Mouse (Mus musculus): Measurements from ENCODE around the gene Dnajc6. TPM values are rescaled to one million over a fixed set of nuclear protein-coding genes. Genes with fewer than 3 reads are reported as not detected.

The Dnajc6 gene
- total and polyA plus RNA-seq, 3 experiments = 15.0 to 20.2 TPM; not detected in 1

DNA sequence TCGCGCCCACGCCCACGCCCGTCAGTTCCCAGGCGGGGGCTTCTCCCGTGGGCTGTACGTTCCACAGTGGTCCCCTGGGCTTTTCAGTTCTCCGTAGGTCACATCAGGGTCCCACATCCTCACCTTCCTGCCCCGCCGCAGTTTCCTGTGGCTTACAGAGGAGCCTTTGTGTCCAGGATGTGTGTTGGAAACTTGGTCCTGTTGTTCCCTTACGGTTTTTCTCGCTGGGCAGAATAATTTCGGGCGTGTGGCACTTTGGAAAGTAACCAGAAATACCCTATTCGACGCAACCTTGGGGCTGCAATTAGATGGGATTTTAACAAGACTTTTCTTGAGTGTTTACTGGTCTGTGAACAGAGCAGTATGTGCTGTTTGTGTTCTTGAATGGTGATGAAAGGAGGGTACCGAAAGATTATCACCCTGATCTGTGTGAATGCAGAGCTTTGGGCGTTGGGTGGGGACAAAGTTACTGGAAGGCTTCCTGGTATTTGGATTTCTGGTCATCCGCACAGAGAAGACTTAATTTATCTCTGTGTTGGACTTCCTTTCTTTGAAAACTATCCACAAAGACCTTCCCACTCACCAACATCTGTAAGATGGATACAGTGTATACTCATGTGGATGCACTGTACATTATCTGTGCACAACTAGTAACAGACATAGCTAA is 151.7 kb downstream of the Dnajc6 start:
- Histone ChIP-seq H3K27me3 (ENCODE audit: control insufficient read depth in 1 of 2, insufficient read depth in 2 of 2, low read length in 2 of 2) (no peaks in the 10 kb centered on the region), H3K9ac (ENCODE audit: control insufficient read depth, low read depth, low read length, poor library complexity, severe bottlenecking) (peak overlapping the region; percentile 91), H3K27ac (ENCODE audit: control insufficient read depth, low read depth, low read length) (peak overlapping the region; percentile 97), H3K36me3 (ENCODE audit: control insufficient read depth in 1 of 2, insufficient read depth in 2 of 2, low read length in 2 of 2) (peaks cover 0 to 38% of the 10 kb centered on the region in 2 experiments), H3K4me1 (ENCODE audit: control insufficient read depth in 1 of 2, insufficient read depth in 2 of 2, low read length in 2 of 2) (peaks cover 17 to 30% of the 10 kb centered on the region in 2 experiments), H3K9me3 (replicated peaks; ENCODE audit: insufficient read depth, low read length) (no peaks in the 10 kb centered on the region), H3K4me3 (ENCODE audit: control insufficient read depth in 1 of 2, insufficient read depth in 1 of 2, low read depth in 2 of 2, low read length in 2 of 2) (peak overlapping the region; percentile 71 to 90), H3K79me2 (ENCODE audit: control insufficient read depth, insufficient read depth, low read length, poor library complexity) (peaks cover 40% of the 10 kb centered on the region)
- DNase-seq (ENCODE audit: low read depth, low spot score) = peak; percentile 64
- no peak for TF ChIP-seq CHD2 (IDR thresholded peaks at IDR 0.05; ENCODE audit: low read length)
- TF ChIP-seq POLR2A (IDR thresholded peaks at IDR 0.05; ENCODE audit: control insufficient read depth in 1 of 2, insufficient read depth in 1 of 2, low read depth in 1 of 2, low read length in 2 of 2, poor library complexity in 1 of 2) = peak; percentile 14 to 48; a peak in 1 of 4 replicates
- TF ChIP-seq USF2 (IDR thresholded peaks at IDR 0.05; ENCODE audit: borderline replicate concordance in 1 of 2, insufficient read depth in 1 of 2, low read depth in 1 of 2, low read length in 2 of 2) = no peak
- peak; percentile 69 for TF ChIP-seq SIN3A (IDR thresholded peaks at IDR 0.05; ENCODE audit: low read length)
- peak; percentile 39; the same call in 1 of the 2 replicates for TF ChIP-seq MAX (IDR thresholded peaks at IDR 0.05; ENCODE audit: low read length)
- no peak for TF ChIP-seq USF1 (IDR thresholded peaks at IDR 0.05; ENCODE audit: low read depth, low read length)
- TF ChIP-seq NELFE (IDR thresholded peaks at IDR 0.05; ENCODE audit: low read depth, low read length) = peak; percentile 39; the same call in 1 of the 2 replicates
- no peak; the same call in none of the 2 replicates for TF ChIP-seq ZMIZ1 (IDR thresholded peaks at IDR 0.05; ENCODE audit: low read depth, low read length)
- TF ChIP-seq MYC (IDR thresholded peaks at IDR 0.05; ENCODE audit: low read depth, low read length) = 0 out of 2 replicates have a peak, but pooled peaks have one; percentile 5
- TF ChIP-seq EP300 (IDR thresholded peaks at IDR 0.05; ENCODE audit: low read depth in 1 of 2, low read length in 2 of 2) = peak in 1 of 2 experiments; percentile 35; a peak in 1 of 4 replicates
- TF ChIP-seq BHLHE40 (IDR thresholded peaks at IDR 0.05; ENCODE audit: borderline replicate concordance, low read depth, low read length) = 0 out of 2 replicates have a peak, but pooled peaks have one; percentile 11
- peak; percentile 45; the same call in 1 of the 2 replicates for TF ChIP-seq MXI1 (IDR thresholded peaks at IDR 0.05; ENCODE audit: low read depth, low read length)
- no peak for TF ChIP-seq TAL1 (IDR thresholded peaks at IDR 0.05; ENCODE audit: low read length)
- no peak for TF ChIP-seq TBP (IDR thresholded peaks at IDR 0.05; ENCODE audit: low read depth, low read length)
- TF ChIP-seq POLR2AphosphoS5 (IDR thresholded peaks at IDR 0.05; ENCODE audit: borderline replicate concordance, low read depth, low read length) = no peak
- TF ChIP-seq GATA1 (IDR thresholded peaks at IDR 0.05; ENCODE audit: low read depth, low read length) = peak; percentile 55
- TF ChIP-seq KAT2A (conservative IDR thresholded peaks at IDR 0.05; ENCODE audit: low read depth, low read length) = 0 out of 2 replicates have a peak, but pooled peaks have one; percentile 18
- TF ChIP-seq ETS1 (IDR thresholded peaks at IDR 0.05; ENCODE audit: low read depth, low read length) = no peak
- 0 out of 2 replicates have a peak, but pooled peaks have one; percentile 42 for TF ChIP-seq ZKSCAN1 (IDR thresholded peaks at IDR 0.05; ENCODE audit: low read depth, low read length)
- no peak for TF ChIP-seq RCOR1 (IDR thresholded peaks at IDR 0.05; ENCODE audit: low read depth, low read length)
- TF ChIP-seq POLR2AphosphoS2 (IDR thresholded peaks at IDR 0.05; ENCODE audit: low read length) = 0 out of 2 replicates have a peak, but pooled peaks have one; percentile 18
- TF ChIP-seq MYB (IDR thresholded peaks at IDR 0.05; ENCODE audit: low read depth, low read length) = 0 out of 2 replicates have a peak, but pooled peaks have one; percentile 25
- TF ChIP-seq MEF2A (IDR thresholded peaks at IDR 0.05; ENCODE audit: extremely low read depth, insufficient replicate concordance, low read depth, low read length, poor library complexity, severe bottlenecking) = no peak
- TF ChIP-seq E2F4 (IDR thresholded peaks at IDR 0.05; ENCODE audit: borderline replicate concordance, low read depth, low read length) = no peak
- TF ChIP-seq MAZ (IDR thresholded peaks at IDR 0.05; ENCODE audit: low read depth, low read length) = no peak; the same call in 1 of the 2 replicates
- no peak for TF ChIP-seq RAD21 (IDR thresholded peaks at IDR 0.05; ENCODE audit: low read depth, low read length)
- no peak for TF ChIP-seq HCFC1 (IDR thresholded peaks at IDR 0.05; ENCODE audit: low read depth, low read length)
- TF ChIP-seq SMC3 (IDR thresholded peaks at IDR 0.05; ENCODE audit: low read depth, low read length) = no peak
- no peak for TF ChIP-seq TCF12 (IDR thresholded peaks at IDR 0.05; ENCODE audit: low read depth, low read length)
- 0 out of 2 replicates have a peak, but pooled peaks have one; percentile 89 for TF ChIP-seq CHD1 (IDR thresholded peaks at IDR 0.05; ENCODE audit: low read depth, low read length)
